Mouse (Mus musculus) CH12F3 (cell line): ENCODE results near the gene Gm43552.
"Not testable (repeated sequence)": the region's sequence is repeated elsewhere in the genome, so short reads cannot be mapped to it uniquely, and the experiment has no call there.

Experiments
- in situ Hi-C: fragments of 300-500 bp; cut with MboI; formaldehyde crosslinking; loops from 2 replicates; pipeline ENCODE4 v1.14.3; 2020; ENCODE audit warnings: low sequenced_read_pairs

Gm43552 gene

DNA sequence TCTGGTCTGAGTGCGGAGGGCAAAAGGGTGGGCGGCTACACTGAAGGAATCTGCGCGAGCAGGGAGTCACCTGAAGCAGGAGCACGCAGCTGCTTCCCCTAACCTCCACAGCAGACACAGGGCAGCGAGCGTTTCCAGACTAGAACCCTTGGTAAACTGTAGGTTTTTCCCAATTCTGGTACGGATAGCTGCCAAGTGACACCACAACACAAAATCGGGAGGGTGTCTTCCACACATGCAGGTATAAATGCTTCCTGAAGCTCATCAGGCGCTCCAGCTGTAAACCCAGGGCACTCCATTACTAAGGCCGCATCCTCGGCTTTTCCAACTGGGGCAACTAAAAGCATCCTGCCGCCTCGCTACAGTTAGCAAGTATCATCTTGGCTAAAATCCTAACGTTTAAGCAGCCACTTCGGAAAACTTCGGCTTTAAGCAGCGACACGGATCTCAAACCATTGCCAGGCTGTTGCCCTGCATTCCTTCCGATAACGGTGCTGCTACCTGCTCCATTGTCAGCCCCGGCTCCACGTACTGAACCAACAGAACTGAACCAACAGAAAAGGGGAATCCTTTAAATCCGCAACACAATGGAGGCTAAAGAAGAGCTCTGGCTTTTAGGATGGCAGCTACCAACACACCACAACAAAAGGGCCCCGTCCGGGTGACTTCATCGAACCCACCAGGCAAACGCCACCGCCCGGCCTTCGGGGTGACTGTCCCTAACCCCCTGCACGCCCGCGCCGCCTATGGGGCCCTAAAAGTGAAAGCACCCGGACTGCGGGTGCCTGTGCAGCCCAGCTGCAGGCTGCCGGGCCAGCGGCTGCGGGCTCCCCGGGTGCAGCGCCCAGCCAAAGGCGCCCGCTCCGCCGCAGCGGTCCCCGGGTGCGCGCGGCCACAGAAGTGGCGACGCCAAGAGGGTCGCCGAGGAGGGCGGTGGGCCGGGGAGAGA is 592 bp downstream of the Gm43552 start:
- in situ Hi-C loops = no loop called here

DNA sequence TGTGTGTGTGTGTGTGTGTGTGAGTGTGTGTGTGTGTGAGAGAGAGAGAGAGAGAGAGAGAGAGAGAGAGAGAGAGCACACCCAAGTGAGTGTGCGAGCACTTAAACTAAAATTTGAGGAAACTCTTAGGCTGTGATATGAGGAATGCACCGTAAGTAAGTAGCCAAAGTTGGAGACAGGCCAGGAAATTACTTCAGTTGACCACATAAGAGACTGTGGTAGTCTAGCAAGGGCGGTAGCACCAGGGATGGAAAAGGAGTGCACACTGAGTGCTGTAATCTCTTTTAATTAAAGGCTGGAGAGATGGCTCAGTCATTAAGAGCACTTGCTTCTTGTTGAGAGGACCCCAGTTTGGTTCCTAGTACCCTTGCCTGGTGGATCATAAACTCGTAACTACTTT is 2.8 kb downstream of the Gm43552 start:
- in situ Hi-C loops = no loop called here

DNA sequence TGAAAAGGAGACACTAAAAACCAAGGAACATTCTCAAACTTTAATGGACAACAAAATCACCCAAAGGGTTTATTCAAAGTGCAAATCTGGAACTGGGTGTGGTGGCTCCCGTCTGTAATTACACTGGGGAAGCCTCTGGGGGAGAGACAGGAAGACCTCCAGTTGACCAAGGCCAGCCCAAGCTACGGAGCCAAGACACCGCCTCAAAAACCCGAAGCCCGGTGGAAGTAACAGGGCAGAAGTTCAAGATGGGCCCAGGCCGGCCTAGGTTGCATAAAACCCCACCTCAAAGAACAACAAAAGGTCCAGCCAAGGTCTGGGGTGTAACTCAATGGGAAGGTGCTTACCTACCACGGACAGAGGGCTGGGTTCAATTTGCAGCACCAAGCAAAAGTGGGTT is 3.9 kb downstream of the Gm43552 start:
- in situ Hi-C loops = no loop called here

DNA sequence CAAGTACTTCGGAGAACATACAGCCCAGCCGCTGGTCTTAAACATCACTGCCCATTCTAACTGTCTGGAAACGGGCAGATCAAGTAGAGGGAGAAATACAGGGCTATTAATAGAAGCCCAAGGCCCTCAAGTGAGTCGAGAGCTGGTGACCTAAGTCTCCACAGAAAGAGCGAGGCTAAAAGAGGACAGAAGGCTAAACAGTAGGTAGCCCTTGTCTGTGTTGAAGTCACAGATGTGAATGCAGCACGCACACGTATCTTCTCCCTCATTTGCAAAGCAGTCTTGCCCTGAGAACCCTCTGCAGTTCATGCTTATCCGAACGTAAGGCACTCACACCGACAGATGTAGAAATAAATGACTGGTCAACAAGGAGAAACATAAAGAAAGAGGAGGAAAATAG is 5.3 kb downstream of the Gm43552 start:
- in situ Hi-C loops = no loop called here

DNA sequence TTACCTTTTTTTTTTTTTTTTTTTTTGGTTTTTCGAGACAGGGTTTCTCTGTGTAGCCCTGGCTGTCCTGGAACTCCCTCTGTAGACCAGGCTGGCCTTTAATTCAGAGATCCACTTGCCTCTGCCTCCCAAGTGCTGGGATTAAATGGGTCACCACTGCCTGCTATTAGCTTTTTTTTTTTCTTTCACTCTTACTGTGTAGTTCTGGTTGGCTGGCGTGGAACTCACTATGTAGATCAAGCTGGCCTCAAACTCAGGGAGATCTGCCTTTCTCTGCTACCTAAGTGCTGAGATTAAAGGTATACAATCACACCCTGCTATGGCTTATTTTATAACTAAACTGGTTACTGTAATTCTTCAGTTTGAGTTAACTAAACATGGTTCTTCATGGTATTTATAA is 6.1 kb downstream of the Gm43552 start:
- in situ Hi-C loops = no loop called here

DNA sequence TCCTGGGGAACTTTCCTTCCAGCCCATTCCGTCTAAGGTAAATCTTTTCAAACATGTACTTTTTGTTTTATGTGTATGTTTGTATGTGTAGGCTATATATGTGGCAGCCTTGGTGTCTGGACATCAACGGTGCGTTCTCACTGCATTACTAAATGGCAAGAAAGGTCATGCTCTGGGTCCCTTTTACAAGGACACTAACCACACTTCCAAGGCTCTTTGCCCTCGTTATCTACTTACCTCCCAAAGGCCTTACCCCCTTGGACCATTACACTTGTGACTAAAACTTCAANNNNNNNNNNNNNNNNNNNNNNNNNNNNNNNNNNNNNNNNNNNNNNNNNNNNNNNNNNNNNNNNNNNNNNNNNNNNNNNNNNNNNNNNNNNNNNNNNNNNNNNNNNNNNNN is 9.6 kb downstream of the Gm43552 start:
- in situ Hi-C loops = no loop called here

DNA sequence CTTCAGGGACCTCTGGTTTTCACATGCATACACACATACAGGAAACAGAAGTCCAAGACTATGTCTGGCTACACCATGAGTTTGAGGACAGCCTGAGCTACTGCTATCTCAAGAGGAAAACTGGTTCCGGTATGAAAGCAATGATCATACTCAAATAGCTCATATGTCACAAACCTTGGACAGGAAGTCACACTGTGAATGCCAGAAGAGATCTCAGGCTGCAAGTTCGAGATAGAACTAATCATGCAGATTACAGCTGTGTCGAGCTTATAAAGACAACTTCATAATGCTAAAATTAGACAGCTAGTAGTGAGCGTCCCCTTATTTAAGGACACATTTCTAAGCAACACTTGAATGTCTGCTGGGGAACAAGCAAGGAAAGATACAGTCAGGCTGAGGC is 12.1 kb downstream of the Gm43552 start:
- in situ Hi-C loops = no loop called here

DNA sequence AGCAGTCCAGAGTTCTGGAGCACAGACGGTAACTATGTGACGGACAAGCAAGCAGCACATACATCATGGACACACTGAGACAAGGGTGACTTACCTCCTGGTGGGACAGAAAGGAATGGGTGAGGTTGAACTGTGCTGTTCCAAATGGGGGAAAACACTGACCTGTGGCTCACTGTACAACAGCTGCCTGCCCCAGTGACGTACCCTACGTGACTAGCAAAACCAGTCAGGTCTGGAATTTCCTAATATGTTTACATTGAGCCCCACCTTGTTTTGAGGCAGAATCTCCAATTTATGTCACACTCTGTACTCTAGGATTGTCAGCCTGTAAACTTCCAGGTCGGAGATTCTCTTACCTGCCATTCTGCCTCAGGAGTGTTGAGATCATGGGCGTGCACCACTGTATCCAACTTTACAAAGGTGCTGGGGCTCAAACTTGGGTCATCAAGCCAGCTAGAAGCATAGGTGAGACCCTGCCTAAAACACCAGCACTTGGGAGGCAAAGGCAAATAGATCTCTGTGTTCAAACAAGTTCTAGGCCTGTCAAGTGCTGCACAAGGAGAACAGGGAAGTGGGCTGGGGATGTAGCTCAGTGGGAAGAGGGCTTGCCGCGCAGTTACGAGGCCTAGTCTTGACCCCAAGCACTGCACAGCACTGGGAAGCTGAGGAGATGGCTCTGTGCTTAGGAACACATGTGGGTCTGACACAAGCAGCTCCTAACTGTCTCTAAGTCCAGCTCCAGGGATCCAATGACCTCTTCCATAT is 12.8 kb downstream of the Gm43552 start:
- in situ Hi-C loops = no loop called here

DNA sequence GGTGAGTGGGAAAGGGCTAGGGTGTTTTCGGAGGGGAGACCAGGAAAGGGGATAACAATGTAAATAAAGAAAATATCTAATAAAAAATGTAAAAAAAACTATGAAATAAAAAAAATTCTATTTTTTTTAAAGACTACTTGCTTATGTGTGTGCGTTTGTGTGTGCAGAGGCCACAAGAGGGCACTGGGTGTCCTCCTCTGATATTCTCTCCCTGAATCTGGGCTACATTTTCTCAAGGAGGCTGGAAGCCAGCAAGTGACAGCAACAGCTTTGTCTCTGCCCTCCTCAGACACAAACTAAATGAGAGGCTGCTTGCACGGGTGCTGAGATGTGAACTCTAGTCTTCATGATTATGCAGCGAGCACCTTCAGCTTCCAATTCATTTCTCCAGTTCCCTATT is 14.4 kb downstream of the Gm43552 start:
- in situ Hi-C loops = no loop called here

DNA sequence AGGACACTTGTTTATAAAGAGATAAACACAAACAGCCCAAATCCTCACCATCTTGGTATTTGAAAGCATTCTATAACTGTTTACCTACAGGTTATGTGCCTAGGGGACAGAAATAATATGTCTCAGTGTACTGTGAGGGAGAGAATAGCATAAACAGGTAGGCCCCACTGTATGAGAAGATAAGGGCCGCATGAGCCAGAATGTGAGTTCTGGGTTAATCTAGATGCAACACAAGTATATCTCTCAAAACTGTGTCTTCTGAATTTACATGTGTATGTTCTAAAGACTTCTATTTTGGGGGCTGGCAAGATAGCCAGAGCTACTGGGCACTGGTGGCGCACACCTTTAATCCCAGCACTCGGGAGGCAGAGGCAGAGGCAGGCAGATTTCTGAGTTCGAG is 15.9 kb downstream of the Gm43552 start:
- in situ Hi-C loops = not testable (repeated sequence)

DNA sequence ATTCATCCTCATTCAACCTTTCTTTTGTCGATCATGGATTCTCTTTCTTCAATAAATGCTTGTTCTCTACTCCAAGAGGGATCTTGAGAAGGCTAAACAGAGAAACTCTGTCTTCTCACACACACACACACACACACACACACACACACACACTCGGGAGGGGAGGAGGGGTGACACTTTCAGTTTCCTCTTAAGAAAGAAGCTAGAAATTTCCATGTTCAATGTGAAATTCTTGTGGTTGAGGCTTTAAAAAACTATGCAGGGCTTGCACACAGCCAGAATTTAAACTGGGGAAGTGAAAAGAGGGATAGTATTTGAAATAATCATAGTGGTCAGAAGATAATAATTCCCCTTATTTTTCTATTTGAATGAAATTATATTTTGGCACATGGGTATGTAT is 16.8 kb downstream of the Gm43552 start:
- in situ Hi-C loops = no loop called here

DNA sequence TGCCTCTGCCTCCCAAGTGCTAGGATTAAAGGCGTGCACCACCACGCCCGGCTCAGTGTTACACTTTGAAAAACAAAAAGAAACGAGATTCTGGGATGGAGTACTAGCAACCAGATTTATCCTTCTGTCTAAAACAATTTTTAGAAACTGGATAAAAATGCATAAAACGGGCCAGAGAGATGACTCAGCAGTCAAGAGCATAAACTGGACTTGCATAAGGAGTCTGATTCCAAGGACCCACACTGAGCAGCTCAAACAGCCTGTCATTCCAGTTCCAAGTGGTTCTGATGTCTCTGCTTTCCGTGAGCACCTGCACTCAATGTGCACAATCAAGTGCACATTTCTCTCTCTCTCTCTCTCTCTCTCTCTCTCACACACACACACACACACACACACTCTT is 22.9 kb downstream of the Gm43552 start:
- in situ Hi-C loops = no loop called here

DNA sequence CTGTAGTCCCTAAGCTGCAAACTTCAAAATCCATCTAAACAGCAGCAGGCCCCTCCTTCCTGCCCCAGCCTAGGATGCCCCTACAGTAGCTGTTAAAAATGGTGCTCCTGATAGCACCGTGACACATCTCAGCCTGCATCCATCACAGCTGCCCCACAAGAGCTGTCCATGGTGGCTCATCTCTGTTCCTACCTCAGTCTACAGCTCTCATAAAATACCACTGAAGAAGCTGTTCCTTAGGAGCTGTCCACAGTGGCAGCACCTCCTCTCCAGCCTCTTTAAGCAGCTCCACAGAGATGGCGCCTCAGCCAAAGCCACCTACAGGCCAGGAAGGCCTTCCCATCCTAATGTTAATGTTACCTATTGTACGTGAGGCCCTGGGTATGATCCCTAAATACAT is 25.7 kb downstream of the Gm43552 start:
- in situ Hi-C loops = no loop called here

DNA sequence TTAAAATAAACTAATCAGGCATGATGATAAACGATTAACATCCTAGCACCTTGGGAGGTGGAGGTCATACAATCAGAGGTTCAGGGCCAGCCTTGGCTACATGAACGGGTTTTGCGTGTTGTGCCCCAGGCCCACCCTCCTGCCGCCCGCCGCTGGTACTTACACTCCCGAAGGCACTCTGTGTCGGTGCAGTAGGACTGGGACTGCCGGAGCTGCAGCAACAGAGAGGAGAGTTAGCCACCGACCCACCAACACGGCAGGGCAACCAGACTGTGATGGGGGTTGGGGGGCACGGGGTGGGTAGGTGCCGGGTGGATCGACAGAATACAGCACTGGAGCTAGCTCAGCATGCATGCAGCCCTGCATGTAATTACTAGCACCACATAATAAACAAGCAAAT is 32.3 kb downstream of the Gm43552 start:
- in situ Hi-C loops = no loop called here

DNA sequence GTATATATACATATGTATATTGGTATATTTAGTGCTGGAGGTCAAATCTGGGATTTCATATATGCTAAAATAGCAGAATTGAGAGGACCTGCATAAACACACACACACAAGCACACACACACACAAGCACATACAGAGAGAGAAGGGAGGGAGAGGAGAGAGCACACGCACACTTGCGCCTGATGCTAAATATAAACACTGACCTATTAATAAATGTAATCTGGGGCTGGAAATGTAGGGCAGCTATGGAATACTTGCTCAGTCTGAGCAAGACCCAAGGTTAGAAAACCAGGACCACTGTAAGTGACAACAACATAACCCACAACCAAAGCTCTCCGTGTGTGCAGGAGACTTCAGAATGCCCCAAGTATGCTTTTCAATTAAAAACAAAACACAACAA is 33.2 kb downstream of the Gm43552 start:
- in situ Hi-C loops = no loop called here

DNA sequence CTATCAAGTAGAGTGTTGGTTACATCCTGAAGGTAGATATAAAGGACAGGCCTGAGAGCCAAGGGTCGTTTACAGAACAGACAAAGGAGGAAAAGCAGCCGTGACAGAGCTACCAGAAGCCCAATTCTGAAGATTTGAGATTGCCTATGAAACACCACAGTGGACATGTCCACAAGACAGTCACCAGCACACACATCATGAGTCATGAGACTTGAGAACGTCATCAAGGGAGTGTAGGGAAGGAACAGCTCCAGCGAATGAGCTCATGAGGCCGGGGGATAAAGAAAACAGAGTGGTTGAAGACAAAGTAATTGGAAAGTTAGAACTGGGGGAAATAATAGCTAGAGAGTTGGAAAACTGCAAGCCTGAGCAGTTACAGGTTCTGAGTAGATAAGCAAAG is 34.8 kb downstream of the Gm43552 start:
- in situ Hi-C loops = no loop called here

DNA sequence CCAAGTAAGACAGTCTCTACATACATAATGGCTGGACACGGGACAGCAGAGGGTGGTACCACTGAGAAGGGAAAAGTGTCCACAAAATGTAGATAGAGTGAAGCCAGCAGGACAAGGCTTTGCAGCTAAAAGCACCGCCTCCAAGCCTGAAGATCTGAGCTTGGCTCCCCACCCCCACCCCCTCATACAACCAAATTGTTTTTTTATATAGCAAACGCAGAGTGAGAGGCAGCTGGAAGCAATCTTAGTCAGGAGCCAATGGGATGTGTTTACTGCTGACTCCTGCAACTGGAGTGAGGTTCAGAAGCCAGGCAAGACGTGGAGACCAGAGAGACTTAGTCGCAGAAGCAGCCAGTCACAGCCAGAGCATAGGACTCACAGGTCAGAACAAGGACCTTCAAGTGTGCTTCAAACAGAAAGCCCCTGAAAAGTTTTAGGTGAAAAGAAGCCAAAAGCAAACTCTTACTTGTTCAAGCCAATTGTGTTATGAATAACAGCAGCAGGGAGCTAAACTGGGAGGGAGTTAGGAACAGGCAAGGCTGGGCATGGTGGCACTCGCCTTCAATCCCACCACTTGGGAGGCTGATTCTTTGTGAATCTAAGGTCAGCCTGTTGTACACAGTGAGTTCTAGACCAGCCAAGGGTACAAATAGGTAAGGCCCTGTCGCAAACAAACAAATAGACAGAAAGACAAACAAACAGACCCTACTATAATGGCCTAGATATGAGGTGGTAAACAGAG is 35.4 kb downstream of the Gm43552 start:
- in situ Hi-C loops = no loop called here

DNA sequence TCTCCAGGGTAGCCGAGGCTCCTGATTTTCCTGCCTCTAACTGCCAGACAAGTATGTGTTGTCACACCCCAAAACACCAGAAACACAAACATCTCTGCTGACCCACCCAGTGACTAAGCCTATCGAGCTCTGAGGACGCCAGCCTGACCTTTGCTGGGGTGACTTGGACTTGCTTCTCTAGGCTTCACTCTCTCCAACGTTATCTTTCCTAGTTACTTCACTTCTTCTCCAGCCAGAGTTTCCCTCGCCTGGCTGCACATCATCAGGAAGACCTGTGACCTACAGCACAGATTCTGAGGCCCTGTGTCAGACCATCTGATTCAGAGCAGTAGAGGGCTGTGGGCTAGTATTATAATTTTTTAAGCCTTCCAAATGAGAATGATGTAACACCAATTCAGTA is 37.9 kb downstream of the Gm43552 start:
- in situ Hi-C loops = no loop called here

DNA sequence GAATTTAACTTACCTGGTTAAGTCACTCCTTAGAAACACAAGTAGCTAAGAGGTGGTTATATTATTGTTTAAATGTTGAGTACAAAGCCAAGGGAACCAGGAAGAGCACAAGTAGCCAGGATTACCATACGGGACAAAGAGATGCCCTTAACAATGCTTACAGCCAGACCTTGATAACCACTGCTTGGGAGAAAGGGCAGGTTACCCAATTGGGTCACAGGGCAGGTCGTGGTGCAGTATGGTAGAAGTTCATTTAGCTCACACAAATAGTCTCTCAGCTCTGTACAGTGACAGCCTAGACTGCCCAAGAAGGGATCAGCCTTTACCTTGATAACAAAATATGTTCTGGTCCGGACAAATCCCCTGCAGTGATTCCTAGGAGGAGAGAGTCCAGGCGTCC is 43.7 kb downstream of the Gm43552 start:
- in situ Hi-C loops = no loop called here

DNA sequence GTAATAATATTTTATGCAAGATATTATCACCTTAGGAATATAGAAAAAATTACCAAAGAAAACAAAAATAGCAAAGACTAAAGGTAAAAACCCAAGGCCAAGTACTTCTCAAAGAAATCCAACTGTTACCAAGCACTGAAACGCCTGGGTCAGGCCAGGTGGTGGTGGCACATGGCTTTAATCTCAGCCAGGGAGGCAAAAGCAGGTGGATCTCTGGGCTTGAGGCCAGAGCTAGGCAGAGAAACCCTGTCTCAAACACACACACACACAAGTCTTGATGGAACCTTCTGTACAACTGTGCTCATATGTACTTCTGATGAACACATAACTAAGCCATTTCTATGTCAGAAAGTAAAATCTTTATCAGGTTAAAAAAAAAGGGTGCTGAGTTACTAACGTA is 44.8 kb downstream of the Gm43552 start:
- in situ Hi-C loops = no loop called here

DNA sequence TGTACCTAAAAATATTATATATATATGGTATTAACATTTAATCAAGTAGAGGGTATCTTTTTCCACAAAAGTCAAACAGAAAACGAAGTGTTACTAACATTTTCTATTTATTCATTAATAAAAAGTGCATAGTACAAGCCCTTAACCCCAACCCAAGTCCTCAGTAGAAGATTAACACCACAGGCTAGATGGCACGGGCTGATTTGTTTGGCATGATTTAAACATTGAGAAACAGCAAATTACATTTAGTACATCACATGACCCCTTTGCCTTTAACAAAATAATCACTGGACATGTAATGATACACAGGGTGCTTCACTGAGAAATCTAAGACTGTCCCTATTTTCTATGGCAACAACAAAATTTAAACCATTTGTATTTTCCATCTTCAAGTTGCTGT is 45.9 kb downstream of the Gm43552 start:
- in situ Hi-C loops = no loop called here

DNA sequence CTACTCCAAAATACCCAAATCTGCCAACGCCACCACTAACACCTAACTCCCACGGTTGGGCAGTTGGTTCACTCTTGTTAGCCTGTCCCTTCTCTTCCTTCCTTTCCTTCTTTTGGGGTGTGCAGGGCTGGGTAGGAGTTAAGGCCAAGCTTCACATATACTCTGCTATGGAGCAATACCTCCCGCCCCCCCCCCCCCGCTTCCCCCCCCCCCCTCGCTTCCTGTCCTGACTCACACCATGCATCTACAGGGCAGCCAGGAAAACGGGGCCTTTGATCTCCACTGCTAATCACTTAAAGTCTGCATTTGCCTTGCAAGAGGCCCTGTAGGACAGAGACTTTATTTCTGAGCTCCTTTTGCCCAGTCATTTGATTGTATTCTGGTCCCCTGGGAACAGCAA is 47.7 kb downstream of the Gm43552 start:
- in situ Hi-C loops = no loop called here
